Mouse (Mus musculus) myocyte (in vitro differentiated cells): ENCODE measurements around the gene Zfp472.

ENCODE experiments used
- POLR2A ChIP-seq: IDR thresholded peaks from one replicate; pipeline ENCODE4 v1.6.1; 2011; ENCODE audit warnings: low read depth, mild to moderate bottlenecking, control low read depth, moderate library complexity; ENCODE audit not compliant: insufficient read length
- SRF ChIP-seq: IDR thresholded peaks from one replicate; pipeline ENCODE4 v1.6.1; 2011; ENCODE audit warnings: low read depth; ENCODE audit not compliant: control insufficient read depth, insufficient read length

- peak; percentile 17 for TF ChIP-seq POLR2A
- no peak for TF ChIP-seq SRF
Measured at GRCm38 (mm10) chr17:32965623-32966290, at the start of gene Zfp472.
